Mouse (Mus musculus): ENCODE measurements at regions not wholly inside any gene's neighbourhood (a gene's known extent, or its start where the extent isn't known, plus 50 kb on each side); places are given as distances from the start of the nearest gene placed in this dataset.
"Not testable (repeated sequence)": the region's sequence is repeated elsewhere in the genome, so short reads cannot be mapped to it uniquely, and the experiment has no call there.

DNA sequence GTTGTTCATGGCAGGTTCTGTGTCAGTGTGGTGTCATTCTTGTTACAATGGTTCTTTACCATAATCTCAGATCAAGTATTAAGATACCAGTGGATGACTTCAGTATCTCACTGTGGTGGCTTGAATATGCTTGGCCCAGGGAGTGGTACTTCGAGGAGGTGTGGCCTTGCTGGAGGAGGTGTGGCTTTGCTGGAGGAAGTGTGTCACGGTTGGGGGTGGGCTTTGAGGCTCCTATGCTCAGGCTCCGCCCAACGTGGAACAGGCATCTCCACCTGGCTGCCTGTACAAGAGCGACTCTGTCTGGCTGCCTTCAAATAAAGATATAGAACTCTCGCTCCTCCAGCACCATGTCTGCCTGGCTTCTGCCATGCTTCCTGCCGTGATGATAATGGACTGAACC lies 63.6 kb downstream of the Cd2 start:
- no peak for DNase-seq (ENCODE audit: low read depth, low spot score)

DNA sequence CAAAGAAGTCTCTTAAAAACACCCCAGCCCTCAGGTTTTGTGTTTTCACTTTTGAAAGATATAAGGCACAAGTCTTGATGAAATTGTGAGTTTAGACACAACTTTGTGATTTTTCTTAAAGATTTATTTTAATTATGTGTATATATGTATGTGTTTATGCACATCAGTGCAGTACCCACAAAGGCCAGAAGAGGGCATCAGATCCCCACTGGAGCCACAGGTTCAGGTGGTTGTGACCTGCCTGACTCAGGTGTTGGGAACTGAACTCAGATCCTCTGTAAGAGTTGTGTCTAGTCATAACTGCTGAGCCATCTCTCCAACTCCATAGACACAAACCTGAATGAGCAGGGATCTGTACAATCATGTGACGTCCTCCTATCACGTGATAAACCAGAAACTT lies 67.8 kb downstream of the Cd2 start:
- no peak for DNase-seq (ENCODE audit: low read depth, low spot score)

DNA sequence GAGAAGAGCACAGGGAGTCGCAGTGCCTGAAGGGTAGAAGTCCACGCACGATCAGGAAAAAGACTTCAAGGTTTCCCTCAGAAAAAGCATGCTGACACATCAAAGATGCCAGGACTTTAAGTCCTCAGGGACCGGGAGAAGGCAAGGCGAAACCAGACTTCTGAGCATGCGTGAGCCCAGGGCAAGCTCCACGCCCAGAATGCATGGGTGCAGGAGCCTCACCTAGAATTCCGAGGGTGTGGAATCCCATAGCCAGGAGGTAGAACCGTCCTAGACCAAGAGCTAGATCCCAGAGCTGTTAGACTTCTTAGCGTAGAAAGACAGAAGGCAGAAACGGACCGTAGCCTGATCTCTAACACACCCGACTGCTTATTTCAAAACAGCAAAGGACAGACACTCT lies 71.0 kb downstream of the Cd2 start:
- no peak for DNase-seq (ENCODE audit: low read depth, low spot score)

DNA sequence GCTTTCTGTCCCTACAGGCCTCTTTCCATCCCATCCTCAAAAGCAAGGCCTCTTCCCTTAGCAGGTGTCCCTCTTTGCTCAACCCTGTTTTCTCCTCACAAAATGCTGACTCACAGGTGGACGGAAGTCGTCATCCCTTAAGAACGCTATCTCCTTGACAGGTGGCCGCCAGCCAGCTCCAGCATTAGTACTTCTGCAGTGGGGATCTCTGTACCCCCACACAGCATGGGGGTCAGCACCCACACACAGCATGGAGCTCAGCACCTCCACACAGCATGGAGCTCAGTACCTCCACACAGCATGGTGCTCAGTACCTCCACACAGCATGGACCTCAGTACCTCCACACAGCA lies 74.6 kb downstream of the Cd2 start:
- DNase-seq (ENCODE audit: low read depth, low spot score) = no peak

DNA sequence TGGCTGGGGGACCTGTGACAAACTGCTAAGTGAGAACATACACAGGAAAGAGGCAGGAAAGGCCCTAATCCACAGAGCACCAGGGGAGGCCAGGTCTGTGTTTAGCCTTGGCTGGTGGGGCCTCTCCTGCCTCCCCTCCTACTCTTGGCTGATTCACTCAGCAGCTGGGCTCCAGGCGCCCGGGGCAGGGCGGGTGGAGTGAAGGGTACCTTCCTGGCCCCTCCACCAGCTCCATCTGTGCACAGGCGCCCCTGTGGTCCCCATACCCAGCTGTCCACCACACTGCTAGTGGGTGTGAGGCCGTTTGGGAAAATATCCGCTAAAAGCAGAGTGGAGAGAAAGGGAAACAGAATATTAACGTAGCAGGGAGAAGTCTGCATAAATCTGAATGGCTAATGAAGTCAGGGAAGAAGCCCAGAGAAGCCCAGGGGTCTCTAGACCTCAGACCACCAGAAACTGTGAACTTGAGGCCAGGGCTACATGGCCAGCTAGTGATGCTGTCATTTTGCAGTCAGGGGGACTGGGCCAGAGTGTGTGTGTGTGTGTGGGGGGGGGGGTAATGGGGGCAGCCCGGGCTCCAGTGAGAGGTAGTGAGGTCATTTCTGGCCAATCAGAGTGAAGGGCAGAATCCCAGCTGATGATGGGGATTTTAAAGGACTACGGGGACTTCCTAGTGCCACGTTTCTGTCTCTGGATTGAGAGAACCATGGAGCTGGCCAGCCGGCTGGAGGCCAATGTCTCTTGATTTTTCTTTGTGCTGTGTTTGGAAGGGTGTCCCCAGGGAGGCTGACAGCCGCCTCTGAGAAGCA lies 75.1 kb downstream of the Cd2 start:
- peak; percentile 57 for DNase-seq (ENCODE audit: low read depth, low spot score)

DNA sequence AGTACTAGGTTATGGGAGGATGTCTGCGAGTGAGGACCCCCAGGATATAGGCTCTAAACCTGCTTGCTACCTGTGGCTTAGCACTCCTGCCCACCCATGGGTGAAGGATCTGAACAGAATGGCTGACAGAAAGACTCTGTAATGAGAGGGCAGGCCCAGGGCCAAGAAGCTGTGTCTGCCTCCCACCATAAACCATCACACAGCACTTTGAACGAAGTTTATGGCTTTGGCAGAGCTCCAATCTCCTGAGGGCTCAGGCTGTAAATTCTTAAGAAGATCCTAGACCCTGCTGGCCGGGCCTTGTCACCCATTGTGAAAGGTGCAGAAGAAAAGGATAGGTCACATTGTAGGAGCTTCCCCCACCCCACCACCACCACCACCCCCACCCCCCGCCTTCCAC lies 75.8 kb downstream of the Cd2 start:
- peak; percentile 6 for DNase-seq (ENCODE audit: low read depth, low spot score)

DNA sequence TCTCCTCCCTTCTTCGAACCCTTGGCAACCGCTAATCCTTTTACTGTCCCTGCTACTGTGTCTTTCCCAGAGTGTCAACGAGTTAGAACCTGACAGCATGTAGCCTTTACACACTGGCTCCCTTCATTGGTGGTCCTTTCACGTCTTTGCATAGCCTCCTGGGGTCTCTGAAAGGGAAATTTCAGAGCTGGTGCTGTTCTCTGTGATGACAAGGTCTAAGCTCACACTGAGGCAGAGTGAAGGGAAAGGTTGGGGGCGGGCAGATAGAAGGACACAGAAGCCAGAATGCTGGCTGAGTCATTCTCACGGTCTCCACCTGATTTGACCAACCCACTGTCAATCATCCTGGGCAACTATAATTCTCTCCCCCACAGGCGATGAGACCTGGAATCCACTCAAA lies 78.2 kb downstream of the Cd2 start:
- no peak for DNase-seq (ENCODE audit: low read depth, low spot score)

DNA sequence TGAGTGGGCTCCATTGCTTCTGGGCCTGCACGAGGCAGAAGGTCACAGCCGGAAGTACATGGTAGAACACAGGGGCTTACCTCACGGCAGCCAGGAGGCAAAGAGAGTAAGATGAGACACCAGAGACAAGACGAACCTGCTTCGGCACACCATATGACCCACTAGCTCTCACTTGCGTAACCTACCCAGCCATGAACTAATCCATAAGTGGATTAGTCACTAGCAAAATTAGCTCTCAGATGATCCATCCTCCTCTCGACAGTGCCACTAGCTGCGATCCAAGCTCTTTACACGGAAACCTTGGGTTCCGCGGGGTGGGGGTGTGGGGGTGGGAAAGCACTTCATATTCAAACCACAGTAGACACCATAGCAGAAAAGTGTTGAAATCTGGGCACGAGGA lies 79.0 kb downstream of the Cd2 start:
- no peak for DNase-seq (ENCODE audit: low read depth, low spot score)

DNA sequence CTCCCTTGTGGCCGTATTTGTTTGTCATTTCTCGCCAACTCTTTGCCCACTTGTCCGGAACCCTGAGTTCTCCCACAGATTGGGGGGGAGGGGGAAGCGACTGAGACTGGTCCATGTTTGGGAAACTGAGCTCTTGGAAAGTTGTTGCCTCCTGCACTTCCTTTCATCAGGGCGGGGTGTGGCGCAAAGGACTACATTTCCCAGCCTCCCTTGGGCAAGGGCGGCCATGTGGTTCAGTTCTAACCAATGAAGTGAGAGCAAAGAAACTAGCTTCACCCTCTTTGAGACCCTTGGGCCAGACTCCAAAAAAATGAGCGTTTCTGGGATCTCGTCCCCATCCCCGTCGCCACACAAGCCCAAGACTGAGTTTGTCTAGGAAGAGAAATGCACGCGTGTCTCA lies 81.6 kb downstream of the Cd2 start:
- not testable (repeated sequence) for DNase-seq (ENCODE audit: low read depth, low spot score)

DNA sequence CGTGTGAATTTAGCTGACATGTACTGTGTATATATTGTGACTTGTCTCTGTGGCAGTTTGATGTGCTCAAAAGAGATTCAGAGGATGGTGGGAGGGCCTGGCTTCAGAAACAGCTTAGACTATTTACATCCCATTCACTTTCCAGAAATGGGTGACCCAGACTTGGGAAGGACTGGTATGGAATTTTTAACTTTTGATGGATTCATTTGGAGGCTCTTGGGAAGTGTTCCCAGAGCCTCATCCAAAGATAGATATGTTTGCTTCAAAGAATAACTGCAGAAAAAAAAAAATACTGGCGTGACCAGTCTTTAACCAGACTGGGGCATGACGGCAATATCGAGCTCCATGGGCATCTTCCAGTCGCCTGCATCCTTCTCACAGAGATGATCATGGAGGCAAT lies 84.6 kb upstream of the Ptgfrn start:
- no peak for DNase-seq (ENCODE audit: low read depth, low spot score)

DNA sequence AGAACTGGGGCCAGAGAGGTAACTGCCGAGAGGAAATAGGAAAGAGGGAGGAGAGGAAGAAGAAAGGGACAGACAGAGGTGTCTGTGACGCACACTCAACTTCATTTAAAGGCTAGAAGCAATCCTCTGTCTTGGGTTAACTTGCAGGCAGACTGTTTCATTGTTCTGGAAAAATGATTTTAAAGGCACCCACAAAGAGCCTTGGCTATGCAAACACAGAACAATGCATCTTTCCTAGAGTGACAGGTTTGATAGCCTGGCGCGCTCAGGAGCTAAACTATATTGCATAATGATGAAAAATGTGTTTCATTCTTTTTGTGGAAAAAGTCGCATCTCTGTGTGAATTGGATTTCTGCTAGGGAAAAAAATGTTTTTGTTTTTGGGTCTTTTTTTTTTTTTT lies 84.2 kb upstream of the Ptgfrn start:
- no peak for DNase-seq (ENCODE audit: low read depth, low spot score)

DNA sequence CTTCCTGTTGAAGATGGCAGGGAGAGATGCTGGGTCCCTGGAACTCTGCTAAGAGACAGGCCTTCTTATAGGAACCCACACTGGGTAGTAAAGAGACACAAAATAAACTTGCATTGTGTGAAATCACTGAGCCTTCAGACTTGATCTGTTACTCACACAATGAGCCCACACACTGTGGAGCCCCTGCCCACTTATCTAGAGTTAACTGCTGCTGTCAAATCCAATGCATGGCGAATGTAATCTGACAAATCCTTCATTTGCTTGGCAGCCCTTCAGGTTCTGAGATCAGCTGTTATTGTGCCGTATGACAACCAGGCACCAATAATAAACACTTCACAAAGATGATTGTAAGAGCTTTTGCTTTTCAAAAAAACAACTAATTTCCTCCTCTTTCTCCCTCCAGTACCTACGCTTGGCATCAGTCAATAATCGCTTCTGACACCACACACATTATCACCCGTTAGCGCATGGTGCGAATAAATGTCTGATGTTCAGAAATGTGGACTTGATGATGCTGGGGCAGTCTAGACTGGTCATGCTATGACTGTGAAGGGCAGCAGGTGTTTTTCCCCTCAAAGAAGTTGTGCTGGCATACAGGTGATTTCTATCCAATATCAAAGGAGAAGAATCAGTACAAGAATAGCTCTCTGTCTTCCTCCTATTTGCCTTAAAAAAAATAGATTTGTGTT lies 81.4 kb upstream of the Ptgfrn start:
- no peak for DNase-seq (ENCODE audit: low read depth, low spot score)

DNA sequence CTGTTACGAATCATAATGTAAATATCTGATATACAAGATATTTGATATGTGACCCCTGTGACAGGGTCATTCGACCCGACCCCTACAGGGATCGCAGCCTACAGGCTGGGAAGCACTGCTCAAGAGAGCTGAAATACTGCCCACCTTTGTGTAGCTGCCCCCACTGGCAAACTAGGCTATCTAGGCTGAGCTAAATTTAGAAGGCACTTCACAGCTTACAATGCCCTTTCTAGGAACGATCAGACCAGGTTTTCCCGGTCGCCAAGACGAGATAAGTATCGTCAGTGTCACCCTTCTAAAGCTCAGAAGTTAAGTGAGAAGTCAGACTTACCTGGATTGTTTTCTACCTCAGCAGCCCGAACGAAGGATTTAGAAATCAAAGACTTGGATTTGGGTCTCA lies 71.9 kb upstream of the Ptgfrn start:
- no peak for DNase-seq (ENCODE audit: low read depth, low spot score)

DNA sequence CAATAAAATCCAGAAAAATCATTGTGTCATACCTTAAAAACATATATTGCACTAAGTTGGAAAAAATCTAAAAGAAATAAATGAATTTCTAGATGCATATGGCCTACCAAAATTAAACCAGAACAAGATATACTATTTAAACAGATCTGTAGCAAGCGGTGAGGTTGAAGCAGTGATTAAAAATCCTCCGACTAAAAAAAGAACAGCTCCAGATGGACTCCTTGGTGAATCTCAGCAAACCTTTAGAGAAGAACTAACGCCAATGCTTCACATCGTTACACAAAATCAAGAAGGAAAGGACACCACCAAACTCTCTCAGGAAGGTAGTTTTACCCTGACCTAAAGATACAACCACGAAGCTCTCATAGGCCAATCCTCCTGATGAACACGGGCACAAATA lies 63.9 kb upstream of the Ptgfrn start:
- DNase-seq (ENCODE audit: low read depth, low spot score) = no peak

DNA sequence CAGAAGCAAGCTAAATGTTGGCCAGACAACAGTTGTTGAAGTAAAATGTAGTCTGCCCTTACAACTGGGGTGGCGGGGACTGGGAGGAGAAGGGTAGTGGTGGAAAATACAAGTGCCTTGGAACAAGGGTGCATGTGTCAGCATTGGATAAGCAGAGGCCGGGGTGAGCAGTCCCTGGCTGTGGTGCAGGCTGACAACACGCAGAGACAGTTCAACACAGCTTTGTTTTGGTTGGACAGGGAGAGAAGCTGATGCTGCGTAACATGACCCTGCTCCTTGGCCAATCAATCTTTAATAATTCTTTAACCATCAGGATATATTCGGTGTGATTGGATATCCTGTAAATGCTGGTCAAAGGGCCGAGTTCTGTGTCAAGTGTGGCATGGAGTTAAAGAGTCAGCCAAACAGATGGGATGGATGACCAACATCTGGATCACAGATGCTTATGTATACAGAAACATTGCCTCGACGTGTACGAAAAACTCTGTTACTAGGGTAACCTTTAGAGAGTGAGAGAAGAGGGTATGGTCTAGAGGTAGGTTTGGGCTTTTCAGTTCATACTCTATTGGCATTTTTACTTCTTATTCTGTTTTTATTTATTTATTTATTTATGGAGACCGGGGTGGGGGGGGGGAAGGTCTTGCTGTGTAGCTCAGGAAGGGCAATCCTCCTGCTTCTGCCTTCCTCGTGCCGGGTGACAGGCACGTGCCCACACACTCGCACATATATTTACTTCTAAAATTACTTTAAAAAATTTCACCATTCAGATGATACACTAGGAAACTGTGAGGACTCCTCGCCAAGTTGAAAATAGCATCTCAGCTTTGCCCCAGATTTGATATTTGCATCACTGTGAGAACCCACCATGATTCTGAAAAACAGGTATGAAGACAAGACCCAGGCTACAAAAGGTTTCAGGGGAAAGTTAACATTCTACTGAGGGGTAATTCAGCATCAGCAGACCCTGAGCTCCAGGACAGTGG lies 60.2 kb upstream of the Ptgfrn start:
- no peak for DNase-seq (ENCODE audit: low read depth, low spot score)

DNA sequence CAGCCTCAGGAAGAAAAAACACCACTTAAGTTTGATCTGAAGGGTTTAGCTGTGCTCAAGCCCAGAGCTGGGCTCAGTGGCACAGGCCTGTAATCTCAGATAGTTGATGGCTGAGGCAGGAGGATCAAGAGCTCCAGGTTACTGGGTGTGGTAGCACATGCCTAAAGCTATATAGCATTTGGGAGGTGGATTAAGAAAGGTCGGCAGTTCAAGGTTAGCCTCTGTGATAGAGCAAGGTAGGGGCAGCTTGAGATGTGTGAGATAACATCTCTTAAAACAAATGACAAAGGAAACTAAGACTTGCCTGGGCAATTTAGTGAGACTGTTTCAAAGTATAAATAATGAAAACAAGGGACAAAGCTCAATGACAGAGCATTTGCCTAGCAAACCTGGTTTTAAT lies 56.9 kb upstream of the Ptgfrn start:
- no peak for DNase-seq (ENCODE audit: low read depth, low spot score)

DNA sequence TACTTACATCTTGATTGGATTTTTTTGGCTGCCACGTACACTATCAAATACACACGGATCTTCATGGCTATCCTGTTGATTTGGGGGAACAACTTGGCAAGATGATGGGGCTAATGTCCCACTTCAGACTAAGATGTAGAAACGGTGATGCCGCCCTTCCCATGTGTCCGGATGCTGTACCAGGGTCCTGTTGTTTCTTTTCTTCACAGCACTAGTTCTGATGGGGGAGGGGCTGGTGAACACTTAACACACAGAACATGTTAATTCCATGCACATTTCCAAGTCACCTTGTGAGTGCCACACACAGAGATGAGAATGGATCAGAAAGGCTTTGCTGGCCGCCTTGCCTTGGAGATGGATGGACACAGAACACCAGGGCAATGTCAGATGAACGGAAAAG lies 56.5 kb upstream of the Ptgfrn start:
- no peak for DNase-seq (ENCODE audit: low read depth, low spot score)

DNA sequence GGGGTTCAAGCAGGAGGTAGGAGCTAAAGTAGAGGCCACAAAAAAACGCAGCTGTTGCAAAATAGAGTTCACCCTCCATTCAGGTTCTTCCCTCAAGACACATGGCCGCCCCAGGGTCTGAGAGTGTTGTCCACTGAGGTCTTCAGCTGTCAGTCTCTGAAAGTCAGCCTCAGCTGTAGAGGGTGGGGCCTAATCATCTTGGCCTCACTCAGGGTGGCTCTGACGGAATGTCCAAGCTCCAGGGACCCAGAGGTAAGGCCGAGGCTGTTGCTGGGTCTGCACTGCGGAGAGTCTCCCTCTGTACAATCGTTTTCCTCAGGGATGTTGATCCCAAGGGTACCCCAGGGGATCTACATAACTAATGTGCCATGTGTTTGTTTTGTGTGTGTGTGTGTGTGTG lies 55.2 kb upstream of the Ptgfrn start:
- DNase-seq (ENCODE audit: low read depth, low spot score) = no peak

DNA sequence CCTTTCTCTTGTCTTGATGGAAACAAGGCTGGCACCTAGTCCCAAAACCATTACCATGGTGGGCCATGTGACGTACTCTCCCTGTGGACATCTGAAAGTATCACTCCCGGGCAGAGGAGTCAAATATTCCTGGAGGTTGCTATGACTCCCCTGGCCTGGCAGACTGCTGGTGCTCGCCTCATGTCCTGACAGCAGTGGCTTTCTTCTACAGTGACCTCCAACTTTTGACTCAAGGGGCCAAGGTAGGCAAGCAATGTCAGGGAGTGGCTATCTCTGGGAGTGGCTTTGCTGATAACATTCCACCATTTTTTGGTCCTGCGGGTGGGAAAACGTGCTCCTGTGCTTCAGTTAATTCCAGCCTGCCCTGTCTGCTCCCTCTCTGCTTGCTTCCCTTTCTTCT lies 54.7 kb upstream of the Ptgfrn start:
- no peak for DNase-seq (ENCODE audit: low read depth, low spot score)

DNA sequence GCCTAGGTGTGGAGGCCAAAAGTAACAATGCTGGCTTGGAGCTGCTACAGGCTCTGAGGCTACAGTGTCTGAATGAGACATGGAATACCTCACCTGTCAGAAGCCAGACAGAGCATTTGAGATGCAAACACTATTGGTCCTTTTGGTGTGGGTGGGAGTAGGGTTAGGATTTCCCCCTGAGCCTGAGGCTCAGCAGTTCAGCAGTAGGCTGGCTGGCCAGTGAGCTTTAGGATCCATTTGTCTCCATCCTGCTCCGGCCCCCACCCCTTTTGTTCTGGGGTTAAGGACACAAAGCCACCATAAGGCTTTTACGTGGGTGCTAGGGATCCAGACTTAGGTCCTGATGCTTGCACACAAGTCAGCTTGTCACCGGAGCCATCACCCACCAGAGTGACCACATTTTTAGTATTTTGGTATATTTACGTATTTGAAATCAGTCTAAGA lies 53.9 kb upstream of the Ptgfrn start:
- no peak for DNase-seq (ENCODE audit: low read depth, low spot score)

DNA sequence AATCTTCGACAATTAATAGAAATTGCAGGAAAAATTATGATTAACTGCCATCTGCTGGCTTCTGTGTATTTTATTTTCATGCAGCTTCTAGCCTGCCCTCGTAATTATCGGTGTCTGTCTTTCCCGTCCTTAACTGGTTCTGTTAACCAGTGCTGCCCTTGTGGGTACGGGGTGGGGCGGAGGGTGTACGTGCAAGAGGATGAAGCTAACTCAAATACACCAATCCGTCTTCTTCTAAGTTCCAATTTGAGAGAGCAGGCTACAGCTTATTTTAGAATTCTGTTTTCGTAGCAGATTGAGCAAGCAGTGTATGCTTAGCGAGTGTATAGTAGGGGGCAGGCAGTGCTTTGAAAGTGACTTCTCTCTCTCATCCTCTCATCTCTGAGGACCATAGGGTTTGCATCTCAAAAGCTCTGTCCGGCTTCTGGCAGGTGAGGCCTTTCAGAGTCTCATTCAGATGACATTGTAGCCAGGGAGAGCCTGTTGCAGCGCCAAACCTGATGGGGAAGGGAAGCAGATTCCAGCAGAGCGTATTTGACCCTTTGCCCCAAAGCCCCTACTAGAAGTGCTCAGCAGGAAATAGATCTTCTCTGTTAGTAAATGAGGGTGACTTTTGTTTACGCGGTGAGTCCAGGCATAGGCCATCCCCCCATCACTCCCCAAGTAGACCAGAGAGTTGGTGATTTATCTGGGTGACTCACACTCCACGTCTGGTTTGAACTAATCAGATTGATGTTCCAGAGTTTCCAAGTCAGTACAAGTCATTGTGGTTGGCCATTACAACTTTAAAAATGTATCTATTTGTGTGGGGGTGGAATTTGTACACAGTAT lies 53.3 kb upstream of the Ptgfrn start:
- no peak for DNase-seq (ENCODE audit: low read depth, low spot score)
